Mouse (Mus musculus) adrenal gland, adult 2 months (tissue): ENCODE data around the gene Vmn1r209. TPM values are rescaled to one million over a fixed set of nuclear protein-coding genes. Genes with fewer than 3 reads are reported as not detected.
"Not testable (repeated sequence)": the region's sequence is repeated elsewhere in the genome, so short reads cannot be mapped to it uniquely, and the experiment has no call there.

Experiments used
- DNase-seq: peaks from one replicate; pipeline ENCODE4 v3.0.0; 2021
- long read RNA-seq: library from polyadenylated mRNA; stranded (forward); transcript quantifications from one replicate; pipeline ENCODE4 v2.0.0, GENCODE M21; 2021
- polyA plus RNA-seq: library from polyadenylated mRNA; depleted of rRNA; stranded (reverse); fragments of >200 nt; gene quantifications from 2 replicates; pipeline ENCODE4 v1.2.3, GENCODE M21; 2012; rRNA removed
- total RNA-seq, 2 experiments: library from RNA; stranded (reverse); gene quantifications; 2 replicates each; pipeline ENCODE4 v1.2.3; 2021

Vmn1r209 gene
- total RNA-seq (not detected), polyA plus RNA-seq (not detected in 2 replicates)
- long read RNA-seq = 0 reads

DNA sequence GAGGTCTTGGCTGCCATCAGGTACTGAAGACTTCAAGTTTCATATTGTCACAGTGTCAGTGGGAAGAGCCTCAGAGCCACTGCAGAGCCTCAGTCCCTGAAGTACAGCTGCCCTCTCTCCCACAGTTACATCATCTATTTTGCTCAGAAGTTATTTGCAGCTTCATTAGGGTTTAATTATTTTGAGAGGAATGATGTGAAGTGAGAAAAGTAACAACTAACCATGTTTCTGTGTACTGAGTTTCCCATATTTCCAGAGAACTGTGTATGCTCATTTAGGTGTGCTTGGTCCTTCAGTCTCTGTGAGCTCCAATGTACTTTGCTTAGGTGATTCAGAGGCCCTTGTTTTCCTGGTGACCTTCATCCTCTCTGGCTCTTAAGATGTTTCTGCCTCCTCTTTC is at the start of gene Vmn1r209:
Gene Vmn1r209 (minus strand): TSS at position 101 of the 400 bp plus-strand sequence.
- not testable (repeated sequence) for DNase-seq

DNA sequence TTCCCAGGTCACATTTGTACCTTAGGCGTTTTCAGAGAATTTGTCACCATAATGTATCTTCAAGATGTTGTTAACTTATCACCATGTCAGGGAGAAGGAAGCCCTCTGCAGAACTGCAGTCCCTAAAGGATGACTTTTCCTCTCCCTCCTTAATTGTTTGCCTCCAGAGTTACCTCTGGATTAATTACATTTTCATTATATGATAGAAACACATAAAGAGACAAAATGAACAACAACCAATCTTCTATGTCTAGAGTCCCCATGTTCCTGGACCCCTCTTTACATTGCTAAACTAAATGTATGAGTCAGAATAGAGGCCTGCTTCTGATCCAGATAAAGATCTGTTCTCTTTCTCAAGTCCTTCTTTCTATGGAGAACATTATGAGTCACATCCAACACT is 48.0 kb upstream of the Vmn1r209 start, which contains the start of gene Vmn1r211:
Gene Vmn1r211 (minus strand): TSS at position 101 of the 400 bp plus-strand sequence.
- DNase-seq = no peak

DNA sequence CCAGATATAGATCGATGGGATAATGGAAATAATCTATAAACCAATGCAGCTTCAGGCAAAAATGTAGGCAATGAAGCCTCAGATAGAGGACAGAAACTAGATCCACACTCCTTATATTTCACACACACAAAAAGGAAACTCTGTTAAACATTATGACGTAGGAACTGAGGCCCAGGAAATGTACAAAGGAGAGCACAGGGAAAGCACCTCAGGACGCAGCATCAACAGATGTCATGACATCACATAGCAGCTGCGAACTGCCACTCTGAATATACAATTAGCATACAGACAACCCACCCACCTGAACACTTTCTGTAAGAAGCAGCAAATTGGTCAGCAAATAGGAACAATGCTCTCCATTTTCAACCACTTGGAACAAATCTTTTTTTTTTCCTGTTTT is 45.3 kb upstream of the Vmn1r209 start:
- DNase-seq = no peak

DNA sequence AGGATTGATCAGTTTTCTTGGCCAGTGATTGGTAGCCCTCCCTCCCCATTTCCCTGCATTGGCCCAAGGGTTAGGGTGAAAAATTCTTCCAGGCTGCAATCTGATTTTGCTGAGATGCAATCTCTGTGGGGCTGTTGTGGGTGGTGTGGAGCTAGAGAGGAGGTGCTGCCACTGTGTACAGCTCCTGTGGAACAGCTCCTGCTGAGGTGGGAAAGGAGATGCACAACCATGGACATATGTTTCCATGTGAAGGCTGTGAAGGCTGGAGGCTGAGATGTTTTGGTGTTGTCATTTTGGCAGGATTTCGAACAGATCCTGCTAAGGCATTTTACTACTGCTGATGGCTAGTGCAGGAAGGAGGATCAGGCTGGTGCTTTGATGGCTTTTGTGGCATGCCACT is 37.3 kb upstream of the Vmn1r209 start:
- no peak for DNase-seq

DNA sequence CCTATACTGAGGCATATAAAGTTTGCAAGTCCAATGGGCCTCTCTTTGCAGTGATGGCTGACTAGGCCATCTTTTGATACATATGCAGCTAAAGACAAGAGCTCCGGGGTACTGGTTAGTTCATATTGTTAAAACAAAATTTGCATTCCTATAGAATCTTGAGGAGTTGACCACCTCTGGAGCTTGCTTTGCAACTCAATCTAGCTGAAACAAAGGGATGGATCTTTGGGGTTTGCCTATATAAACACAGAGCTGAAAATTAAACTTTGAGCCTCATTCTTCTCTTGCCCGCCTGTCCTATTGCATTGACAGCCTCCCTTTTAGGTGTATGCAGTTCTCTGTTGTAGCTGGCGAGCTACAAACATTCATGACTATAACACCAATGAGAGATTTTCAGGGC is 34.8 kb upstream of the Vmn1r209 start:
- DNase-seq = not testable (repeated sequence)

DNA sequence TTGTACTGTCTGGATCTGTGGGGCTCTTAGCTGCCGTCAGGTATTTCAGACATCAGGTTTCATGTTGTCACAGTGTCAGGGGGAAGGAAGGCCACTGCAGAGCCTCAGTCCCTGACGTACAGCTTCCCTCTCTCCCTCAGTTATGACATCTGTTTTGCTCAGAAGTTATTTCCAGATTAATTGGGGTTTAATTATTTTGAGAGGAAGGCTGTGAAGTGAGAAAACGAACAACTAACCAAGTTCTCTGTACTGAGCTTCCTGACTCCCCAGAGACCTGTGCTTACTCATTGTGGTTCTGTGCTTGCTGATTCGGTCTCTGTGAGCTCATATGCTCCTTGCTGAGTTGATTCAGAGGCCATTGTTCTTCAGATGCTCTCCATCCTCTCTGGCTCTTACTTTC is 21.8 kb upstream of the Vmn1r209 start, which contains the start of gene Vmn1r210:
Gene Vmn1r210 (minus strand): TSS at position 101 of the 400 bp plus-strand sequence.
- no peak for DNase-seq

DNA sequence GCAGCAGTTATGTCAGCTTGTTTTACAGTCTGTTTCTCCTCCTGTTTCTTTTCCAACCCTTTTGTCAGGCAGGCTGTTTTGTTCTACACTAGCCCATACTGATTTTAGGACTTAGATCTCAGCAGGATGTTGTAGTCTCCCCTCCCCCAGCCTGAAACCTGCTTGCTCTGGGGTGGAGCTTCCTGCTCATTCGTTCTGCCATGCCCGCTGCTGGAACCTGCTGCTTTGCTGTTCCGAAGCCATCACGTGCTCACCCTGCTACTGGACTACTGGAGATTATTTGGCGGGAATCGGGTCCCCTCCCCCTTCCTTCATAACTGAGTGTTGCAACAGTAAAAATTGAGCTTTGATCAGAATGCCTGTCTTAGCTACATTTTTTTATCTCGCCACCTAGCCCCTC is 19.9 kb upstream of the Vmn1r209 start:
- DNase-seq = not testable (repeated sequence)

DNA sequence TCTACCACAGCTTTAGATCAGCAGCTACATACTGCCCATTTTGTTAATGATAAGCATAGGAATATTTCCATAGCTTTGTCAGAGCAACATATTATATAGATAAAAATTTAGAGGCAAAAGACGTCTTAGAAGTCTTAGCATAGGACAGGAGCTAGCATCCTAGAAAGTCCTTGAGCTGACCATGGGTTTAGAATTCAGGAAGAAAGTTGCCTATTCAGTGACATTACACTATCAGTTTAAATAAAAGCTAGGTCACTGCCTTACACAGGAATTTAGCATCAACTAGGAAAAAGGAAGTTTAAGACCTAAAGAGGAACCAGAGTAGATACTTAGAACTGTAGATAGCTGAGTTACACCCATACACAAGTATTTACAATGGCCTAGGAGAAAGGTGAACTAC is 12.1 kb upstream of the Vmn1r209 start:
- not testable (repeated sequence) for DNase-seq

DNA sequence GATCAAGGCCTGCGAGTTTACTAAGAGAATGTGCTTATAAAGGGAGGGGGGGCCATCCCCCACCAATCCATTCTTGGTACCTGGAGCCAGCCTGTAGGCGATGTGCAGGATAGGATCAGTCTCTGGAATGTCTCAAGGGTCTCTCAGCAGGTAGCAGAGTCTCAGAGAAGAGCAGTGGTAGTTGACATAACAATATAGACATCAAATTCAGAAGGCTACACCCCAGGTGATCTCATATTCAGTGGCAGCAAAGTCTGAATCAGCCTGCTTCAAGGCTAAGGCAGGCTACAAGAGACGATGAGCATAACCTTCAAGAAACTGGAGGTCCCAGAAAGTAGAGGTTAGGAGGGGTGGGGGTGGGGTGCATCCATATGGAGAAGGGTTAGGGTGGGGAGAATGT is 21.4 kb downstream of the Vmn1r209 start:
- DNase-seq = not testable (repeated sequence)

DNA sequence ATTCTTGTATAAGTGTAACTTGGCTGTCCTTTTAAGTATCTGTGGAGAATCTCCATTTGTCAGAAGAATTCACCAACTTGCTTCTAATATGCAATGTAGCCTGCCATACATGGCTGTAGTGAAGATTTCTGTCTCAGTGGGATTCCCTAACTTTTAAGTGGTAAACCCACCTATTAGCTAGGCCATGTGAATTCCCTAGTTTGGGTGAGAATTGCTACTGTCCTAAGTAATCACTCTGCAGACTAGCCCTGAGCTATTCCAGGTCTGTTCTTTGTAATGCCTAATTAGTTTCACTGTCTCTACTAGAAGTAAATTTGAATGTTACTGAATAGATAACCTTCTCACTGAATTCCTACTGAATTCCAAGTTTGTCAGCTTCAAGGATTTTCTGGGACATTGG is 25.3 kb downstream of the Vmn1r209 start:
- DNase-seq = not testable (repeated sequence)

DNA sequence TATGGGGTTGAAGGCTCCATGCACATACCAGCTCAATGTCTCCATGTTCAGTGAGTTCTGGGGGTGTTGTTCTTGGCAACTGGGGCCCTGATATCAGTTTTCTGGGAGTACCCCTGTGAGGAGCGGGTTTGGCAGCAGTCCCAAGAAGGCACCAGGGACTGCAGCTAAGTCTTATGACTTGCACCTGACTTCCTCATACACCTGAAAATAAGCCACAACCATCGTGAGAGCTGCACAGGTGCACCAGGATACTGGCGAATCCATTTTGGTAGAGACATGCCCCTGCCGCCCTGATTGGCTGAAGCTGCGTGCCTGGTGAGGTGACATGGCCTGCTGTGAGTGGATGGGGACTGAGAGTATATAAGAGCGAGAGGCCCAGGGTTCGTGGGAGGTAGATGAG is 32.2 kb downstream of the Vmn1r209 start, which contains the start of gene Vmn1r208:
Gene Vmn1r208 (minus strand): TSS at position 101 of the 400 bp plus-strand sequence.
- not testable (repeated sequence) for DNase-seq

DNA sequence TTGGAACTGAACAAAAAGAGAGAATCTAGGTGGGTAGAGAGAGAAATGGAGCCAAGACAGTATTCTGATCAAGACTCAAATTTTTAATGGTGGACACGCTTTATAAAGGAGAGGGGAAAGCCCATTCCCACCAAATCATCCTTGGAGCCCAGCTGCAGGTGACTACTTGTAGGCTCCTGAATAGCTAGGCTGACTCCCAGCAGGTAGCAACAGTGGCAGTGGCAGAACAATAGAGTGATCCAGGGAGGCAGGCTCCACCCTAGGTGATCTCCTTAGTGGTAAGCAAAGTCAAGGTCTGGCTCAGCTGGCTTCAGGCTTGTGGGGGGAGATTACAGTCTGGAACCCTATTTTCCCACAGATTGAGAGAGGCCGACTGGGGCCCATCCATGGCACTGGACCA is 37.9 kb downstream of the Vmn1r209 start:
- DNase-seq = not testable (repeated sequence)

Other genes with a start within 250 kb of the Vmn1r209 start
- gene Vmn1r205, start 216.7 kb downstream of the Vmn1r209 start, total RNA-seq = not detected
- not detected in 2 replicates for gene Vmn1r205, start 216.7 kb downstream of the Vmn1r209 start, polyA plus RNA-seq
- gene Vmn1r206, start 185.4 kb downstream of the Vmn1r209 start, total RNA-seq = not detected
- not detected in 2 replicates for gene Vmn1r206, start 185.4 kb downstream of the Vmn1r209 start, polyA plus RNA-seq
- gene Vmn1r207-ps, start 80.1 kb downstream of the Vmn1r209 start, total RNA-seq = not detected
- gene Vmn1r207-ps, start 80.1 kb downstream of the Vmn1r209 start, polyA plus RNA-seq = not detected in 2 replicates
- gene Vmn1r208, start 32.3 kb downstream of the Vmn1r209 start, total RNA-seq = not detected
- gene Vmn1r208, start 32.3 kb downstream of the Vmn1r209 start, polyA plus RNA-seq = not detected in 2 replicates
- gene Vmn1r210, start 21.7 kb upstream of the Vmn1r209 start, total RNA-seq = not detected
- not detected in 2 replicates for gene Vmn1r210, start 21.7 kb upstream of the Vmn1r209 start, polyA plus RNA-seq
- gene Vmn1r211, start 47.9 kb upstream of the Vmn1r209 start, total RNA-seq = not detected
- gene Vmn1r211, start 47.9 kb upstream of the Vmn1r209 start, polyA plus RNA-seq = not detected in 2 replicates
- gene Vmn1r212, start 74.5 kb upstream of the Vmn1r209 start, total RNA-seq = not detected
- not detected in 2 replicates for gene Vmn1r212, start 74.5 kb upstream of the Vmn1r209 start, polyA plus RNA-seq
- gene Vmn1r213, start 198.0 kb upstream of the Vmn1r209 start, total RNA-seq = not detected
- not detected in 2 replicates for gene Vmn1r213, start 198.0 kb upstream of the Vmn1r209 start, polyA plus RNA-seq
- gene Vmn1r214, start 220.7 kb upstream of the Vmn1r209 start, total RNA-seq = not detected
- gene Vmn1r214, start 220.7 kb upstream of the Vmn1r209 start, polyA plus RNA-seq = not detected in 2 replicates